Mouse (Mus musculus) heart, postnatal 10 days (tissue): ENCODE measurements at regions not wholly inside any gene's neighbourhood (a gene's known extent, or its start where the extent isn't known, plus 50 kb on each side); places are given as distances from the start of the nearest gene placed in this dataset.

Experiments
- DNase-seq, 2 experiments: peaks; one replicate each; pipeline ENCODE4 v3.0.0; 2021
- intact Hi-C: fragments of 180-260 bp; cut with DNase I; formaldehyde crosslinking; loops from one replicate; pipeline ENCODE4 v1.15.1; 2025

DNA sequence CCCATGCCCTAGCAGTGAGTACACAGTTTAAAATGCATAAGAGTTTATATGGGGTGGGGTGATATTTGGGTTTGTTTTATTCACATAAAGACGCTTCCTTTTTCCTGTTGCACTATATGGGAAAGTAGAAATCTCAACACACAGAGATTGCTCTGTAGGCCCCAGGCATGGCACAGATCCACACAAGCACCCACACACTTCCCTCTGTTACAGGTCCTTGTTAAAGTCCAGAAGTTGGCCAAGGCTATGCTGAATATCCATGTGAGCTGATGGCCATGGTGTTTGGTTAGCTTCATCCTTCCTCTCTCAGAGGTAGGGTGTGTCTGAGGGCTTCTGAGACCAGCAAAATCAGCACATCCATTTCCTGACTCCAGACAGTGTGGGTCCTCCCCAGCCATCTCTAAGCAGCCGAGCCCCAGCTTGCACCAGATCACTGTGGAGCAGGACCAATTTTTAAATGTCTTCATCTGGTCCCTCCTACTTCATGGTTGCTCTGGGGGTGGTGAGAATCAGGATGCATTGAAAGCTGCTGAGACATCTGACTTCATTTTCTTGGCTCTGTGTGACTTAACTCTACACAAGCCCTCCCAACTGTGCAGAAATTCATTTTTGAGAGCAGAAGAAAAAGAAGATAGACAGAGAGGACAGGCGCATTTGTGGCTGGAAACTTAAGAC is 360.3 kb upstream of the Nr3c2 start:
- no peak for DNase-seq
- intact Hi-C loops: no loop called here

DNA sequence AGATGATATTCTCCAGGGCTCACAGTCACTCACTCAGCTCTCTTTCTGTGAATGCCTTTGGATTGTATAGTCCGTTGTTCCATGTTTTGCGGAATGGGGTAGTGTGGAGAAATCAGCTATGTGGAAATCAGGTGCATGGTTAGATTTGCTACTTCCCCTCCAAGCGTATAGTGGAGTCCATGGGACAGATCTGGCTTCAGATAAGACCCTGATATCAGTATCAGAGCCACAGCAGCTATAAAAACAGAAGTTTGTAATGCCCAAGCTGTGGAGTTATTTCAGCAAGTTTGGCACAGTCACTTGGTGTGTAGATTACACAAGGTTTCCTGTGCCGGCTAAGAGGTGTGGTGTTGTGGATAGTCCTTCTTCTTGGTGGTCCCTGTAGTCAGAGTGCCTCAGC is 359.6 kb upstream of the Nr3c2 start:
- no peak for DNase-seq
- intact Hi-C loops: no loop called here

DNA sequence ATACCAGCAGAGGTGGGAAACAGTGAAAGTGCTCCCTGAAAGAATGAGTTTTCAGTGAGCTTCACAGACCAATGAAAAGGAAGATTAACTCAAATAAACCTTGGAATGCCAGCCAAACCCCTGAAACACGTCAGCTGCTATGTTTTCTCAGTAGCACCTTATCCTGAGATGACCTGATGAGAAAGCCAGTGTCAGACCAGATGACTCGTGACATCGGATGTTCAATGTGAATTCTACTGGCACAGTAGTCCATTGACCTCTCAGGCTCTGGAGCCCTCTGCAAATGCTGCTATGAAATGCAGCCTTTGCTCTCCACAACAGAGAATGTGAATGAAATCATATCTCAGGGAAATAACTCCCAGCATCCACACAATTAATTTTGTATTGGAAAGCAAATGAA is 358.6 kb upstream of the Nr3c2 start:
- intact Hi-C loops: no loop called here
- no peak for DNase-seq

DNA sequence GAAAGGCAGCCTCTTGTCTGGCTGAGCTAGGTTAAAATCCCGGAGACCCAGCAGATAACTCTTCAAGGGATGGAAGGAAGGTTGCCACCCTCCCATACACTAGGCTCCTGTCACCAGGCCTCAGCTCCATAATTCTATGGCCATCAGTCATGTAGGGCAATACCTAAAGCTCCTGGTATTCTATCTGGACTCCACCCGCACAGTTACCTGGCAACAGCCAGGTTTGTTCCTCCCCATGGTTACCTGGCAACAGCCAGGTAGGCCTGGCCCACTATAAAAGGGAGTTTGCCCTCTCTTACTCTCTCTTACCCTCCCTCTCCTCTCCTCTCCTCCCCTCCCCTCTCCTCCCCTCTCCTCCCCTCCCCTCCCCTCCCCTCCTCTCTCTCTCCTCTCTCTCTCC is 347.6 kb upstream of the Nr3c2 start:
- no peak for DNase-seq
- intact Hi-C loops: no loop called here

DNA sequence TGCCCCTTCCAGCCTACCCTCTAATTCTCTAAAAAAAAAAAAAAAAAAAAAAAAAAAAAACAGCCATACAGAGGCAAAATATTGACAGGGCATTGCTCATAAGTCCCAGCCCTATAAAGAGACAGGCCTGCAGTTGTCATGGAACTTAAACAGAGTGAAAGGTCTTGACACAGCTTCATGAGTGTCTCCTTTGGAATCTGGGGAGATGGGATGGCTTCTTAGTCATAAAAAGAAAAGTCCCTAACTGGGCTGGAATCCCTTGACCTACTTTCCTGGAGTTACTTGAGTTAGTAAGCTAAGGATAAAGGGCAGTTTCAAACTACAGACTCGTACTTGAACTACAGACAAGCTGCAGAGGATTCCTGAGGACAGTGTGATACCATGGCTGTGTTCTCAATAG is 297.7 kb upstream of the Nr3c2 start:
- DNase-seq: no peak
- intact Hi-C loops: no loop called here

DNA sequence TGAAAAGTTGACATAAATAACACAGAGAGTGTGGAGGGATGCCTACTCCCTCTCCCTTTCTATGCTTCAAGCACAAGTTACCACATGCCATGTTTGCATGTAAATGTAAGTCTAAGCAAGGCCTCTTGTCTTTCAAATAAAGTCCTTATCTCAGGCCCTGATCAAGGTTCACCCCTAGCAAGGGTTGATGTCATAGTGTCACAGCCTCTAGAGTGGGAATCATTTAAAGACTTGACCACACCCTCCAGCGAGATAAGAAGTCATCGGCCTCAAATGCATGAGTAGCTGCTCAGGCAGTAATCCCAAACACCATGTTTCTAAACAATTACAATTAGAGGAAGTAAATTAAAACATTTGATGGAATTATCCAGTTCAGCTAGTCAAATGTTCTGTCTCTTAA is 280.5 kb upstream of the Nr3c2 start:
- DNase-seq: no peak
- intact Hi-C loops: no loop called here

DNA sequence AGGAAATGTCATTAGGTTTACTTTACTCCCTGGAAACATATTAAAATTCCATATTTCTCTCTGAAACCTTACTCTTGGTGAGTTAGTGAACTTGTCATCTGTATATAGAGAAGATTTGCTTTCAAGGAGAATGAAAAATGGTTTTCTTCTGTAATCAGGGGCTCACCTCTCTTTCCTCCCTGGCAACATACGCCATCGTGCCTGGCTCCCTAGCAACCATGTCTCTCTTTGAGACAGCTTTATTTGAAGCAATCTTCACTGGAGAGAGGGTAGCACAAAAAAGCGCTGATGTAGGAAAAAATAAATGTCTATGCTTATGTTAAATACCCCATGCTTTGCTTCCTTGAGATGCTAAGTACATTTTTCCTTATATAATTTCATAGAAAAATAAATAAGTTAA is 278.4 kb upstream of the Nr3c2 start:
- DNase-seq: no peak
- intact Hi-C loops: no loop called here

DNA sequence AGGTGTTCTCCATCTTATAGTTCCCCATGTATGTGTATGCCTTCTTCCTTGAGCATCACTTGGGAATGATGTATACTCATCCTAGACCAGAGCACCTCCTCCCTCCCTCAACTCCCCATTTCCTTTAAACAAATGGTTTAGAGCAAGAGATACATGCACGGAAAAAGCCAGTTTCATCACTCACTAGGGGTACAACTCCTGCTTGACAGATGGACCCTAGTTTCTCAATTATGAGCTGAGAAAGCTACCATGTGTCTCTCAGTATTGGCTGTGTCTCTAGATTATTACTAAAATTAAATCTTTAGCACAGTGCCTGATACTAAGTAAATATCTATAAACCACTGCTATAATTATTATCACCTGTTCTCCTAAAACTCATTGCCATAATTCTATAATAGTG is 266.2 kb upstream of the Nr3c2 start:
- intact Hi-C loops: no loop called here
- DNase-seq: no peak
